In the genomic region with DNA sequence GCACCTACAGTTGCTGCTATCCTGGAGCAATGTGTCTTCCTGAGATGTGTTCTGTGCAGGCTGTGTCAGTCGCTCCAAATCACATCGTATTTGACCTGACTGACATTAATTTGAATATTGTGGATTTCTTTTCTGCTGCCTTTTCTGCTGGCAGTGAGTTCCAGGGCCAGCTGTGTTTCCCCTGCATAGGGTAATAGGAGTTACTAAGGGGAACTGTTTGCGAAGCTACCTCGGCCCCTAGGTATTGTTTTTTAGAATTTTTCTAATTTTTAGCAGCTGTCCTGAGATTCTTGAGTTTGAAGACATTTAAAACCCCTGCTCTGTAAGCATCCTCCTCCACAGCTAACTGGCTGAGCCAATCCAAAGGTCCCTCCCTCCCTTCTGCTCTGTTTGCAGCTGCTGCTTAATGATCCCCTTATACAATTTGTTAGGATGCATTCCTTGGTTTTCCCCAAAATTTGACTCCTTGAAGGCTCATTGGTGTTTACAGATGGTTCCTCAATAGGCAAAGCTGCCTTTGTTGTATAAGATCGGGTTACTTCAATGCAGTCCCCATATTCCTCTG, we compare ENCODE assay signal across 9 mouse cellular contexts. TPM values are rescaled to one million over a fixed set of nuclear protein-coding genes. Genes with fewer than 3 reads are reported as not detected.
DNase-seq lines count a peak whose midpoint lies in the region; ATAC-seq and TF ChIP-seq lines count a peak whose summit lies in the region.
"Had no signal": no experiment of that assay in that cellular context is flagged by ENCODE, and none has a peak within 500 bp of the region (broad histone marks: within the 10 kb centered on the region; RNA-seq: fewer than 3 reads in every experiment).

No protein-coding gene starts in this region.

- no peak for ATAC-seq in intestine, embryonic 14.5 days (replicated peaks; ENCODE audit: low FRiP score, low TSS enrichment, low read depth)

- WGBS in intestine, embryonic 14.5 days = 28% methylated on average over 5 of the region's 5 CpGs

- H3K27me3 ChIP-seq in intestine, embryonic 14.5 days (replicated peaks; ENCODE audit: control insufficient read depth, insufficient read depth, low read length) = no peaks in the 10 kb centered on the region
- H3K27me3 ChIP-seq in myocyte (ENCODE audit: control insufficient read depth, insufficient read depth, insufficient read length) = no peaks in the 10 kb centered on the region

- no peaks in the 10 kb centered on the region for H3K79me2 ChIP-seq in myocyte (ENCODE audit: control insufficient read depth, insufficient read depth)

- H3K9ac ChIP-seq in intestine, embryonic 14.5 days (ENCODE audit: low read length) = no peak overlapping the region

- no peak for TF ChIP-seq CTCF in left cerebral cortex, adult 2 months (IDR thresholded peaks at IDR 0.05)
- no peak for TF ChIP-seq CTCF in embryonic fibroblast, embryonic 13.5 days (IDR thresholded peaks at IDR 0.05; ENCODE audit: borderline replicate concordance, insufficient read depth, low read length)

- H3K4me3 ChIP-seq in left cerebral cortex, adult 2 months = peak overlapping the region; percentile 62
- H3K4me3 ChIP-seq in embryonic fibroblast, embryonic 13.5 days (ENCODE audit: insufficient read depth, low read length) = peak overlapping the region; percentile 67
- peak overlapping the region; percentile 49 for H3K4me3 ChIP-seq in intestine, embryonic 14.5 days (ENCODE audit: low read depth, low read length)
- peak overlapping the region; percentile 26 for H3K4me3 ChIP-seq in myocyte

- H3K36me3 ChIP-seq in intestine, embryonic 14.5 days (ENCODE audit: control insufficient read depth, insufficient read depth, low read length) = no peaks in the 10 kb centered on the region
- no peaks in the 10 kb centered on the region for H3K36me3 ChIP-seq in myocyte (ENCODE audit: control insufficient read depth, insufficient read depth)

- no peak for TF ChIP-seq POLR2A in embryonic fibroblast, embryonic 13.5 days (IDR thresholded peaks at IDR 0.05; ENCODE audit: low read depth, low read length)
- TF ChIP-seq POLR2A in myocyte (IDR thresholded peaks at IDR 0.05; ENCODE audit: insufficient read length, low read depth) = peak; percentile 1

- intact Hi-C loops in left cerebral cortex, adult 2 months (cut with DNase I) = loop anchor here (2.0 kb wide), 1 partner anchor 45 kb away; no protein-coding TSS in a partner anchor
- intact Hi-C loops in left cerebral cortex, postnatal 10 days (cut with DNase I) = no loop called here
- intact Hi-C loops in gastrocnemius, postnatal 14 days (cut with DNase I; ENCODE audit: low total_unique reads) = loop anchor here (2.0 kb wide), 1 partner anchor 45 kb away; no protein-coding TSS in a partner anchor

- DNase-seq in left cerebral cortex, adult 2 months (ENCODE audit: extremely low spot score in 1 of 2, low spot score in 2 of 2) = no peak
- DNase-seq in left cerebral cortex, postnatal 10 days (ENCODE audit: extremely low spot score in 1 of 2, low spot score in 2 of 2) = no peak
- DNase-seq in intestine, embryonic 14.5 days (ENCODE audit: low spot score) = no peak
- no peak for DNase-seq in gastrocnemius, postnatal 14 days
- no peak for DNase-seq in urinary bladder, postnatal 14 days (ENCODE audit: low spot score)
- DNase-seq in MN1 (ENCODE audit: low spot score) = no peak

- H3K9me3 ChIP-seq in intestine, embryonic 14.5 days (ENCODE audit: control insufficient read depth, low read length) = no peaks in the 10 kb centered on the region

- H3K27ac ChIP-seq in left cerebral cortex, adult 2 months = peak overlapping the region; percentile 94
- no peak overlapping the region for H3K27ac ChIP-seq in embryonic fibroblast, embryonic 13.5 days (ENCODE audit: insufficient read depth, low read length)
- no peak overlapping the region for H3K27ac ChIP-seq in intestine, embryonic 14.5 days (ENCODE audit: low read depth)

- H3K4me2 ChIP-seq in intestine, embryonic 14.5 days (ENCODE audit: low read length) = peak overlapping the region; percentile 87
- peak overlapping the region; percentile 99 for H3K4me2 ChIP-seq in myocyte (ENCODE audit: low read depth)

- H3K4me1 ChIP-seq in embryonic fibroblast, embryonic 13.5 days (ENCODE audit: control insufficient read depth, insufficient read depth, low read length) = no peaks in the 10 kb centered on the region
- H3K4me1 ChIP-seq in intestine, embryonic 14.5 days (replicated peaks; ENCODE audit: control insufficient read depth, insufficient read depth, low read length) = no peaks in the 10 kb centered on the region

- no peak overlapping the region for H3ac ChIP-seq in myocyte (ENCODE audit: control insufficient read depth, insufficient read length)

TF ChIP-seq in myocyte, 11 proteins besides CTCF, POLR2A, EP300 and RAD21:
- no peak for TF ChIP-seq MAX (IDR thresholded peaks at IDR 0.05; ENCODE audit: low read depth)
- no peak for TF ChIP-seq MYOG (IDR thresholded peaks at IDR 0.05; ENCODE audit: control insufficient read depth in 1 of 3, insufficient read depth in 1 of 3, insufficient read length in 2 of 3, low read depth in 2 of 3)
- no peak for TF ChIP-seq REST (IDR thresholded peaks at IDR 0.05; ENCODE audit: insufficient read depth, insufficient read length)
- TF ChIP-seq TCF3 (IDR thresholded peaks at IDR 0.05; ENCODE audit: insufficient read length, low read depth) = no peak
- TF ChIP-seq TCF12 (IDR thresholded peaks at IDR 0.05; ENCODE audit: insufficient read depth, poor library complexity, severe bottlenecking) = no peak
- TF ChIP-seq E2F4 (IDR thresholded peaks at IDR 0.05; ENCODE audit: insufficient read depth) = no peak
- TF ChIP-seq SRF (IDR thresholded peaks at IDR 0.05; ENCODE audit: control insufficient read depth, insufficient read length, low read depth) = no peak
- TF ChIP-seq POLR2AphosphoS2 (IDR thresholded peaks at IDR 0.05; ENCODE audit: insufficient read length, low read depth) = no peak
- no peak for TF ChIP-seq CEBPB (IDR thresholded peaks at IDR 0.05; ENCODE audit: insufficient read depth, poor library complexity, severe bottlenecking)
- TF ChIP-seq MYOD1 (IDR thresholded peaks at IDR 0.05; ENCODE audit: control insufficient read depth in 1 of 3, insufficient read length in 2 of 3, low read depth in 2 of 3) = no peak
- TF ChIP-seq USF1 (IDR thresholded peaks at IDR 0.05; ENCODE audit: low read depth) = no peak
TF ChIP-seq in myocyte: peak in this region for 0.

RNA-seq across cellular contexts. Expression of gene H2-M10.1, which starts 10.2 kb away (rescaled TPM):
- total RNA-seq in left cerebral cortex, adult 2 months (2021) = not detected
- total RNA-seq in left cerebral cortex, postnatal 10 days (2021) = not detected
- not detected in 2 replicates for polyA plus RNA-seq in embryonic fibroblast, embryonic 13.5 days (2011; ENCODE audit: insufficient read length, low read depth, missing spikeins)
- not detected in 2 replicates for polyA plus RNA-seq in intestine, embryonic 14.5 days (2014; fragmentation: Nextera tagmentation; extraction: Ambion mirVana)
- polyA plus RNA-seq in myocyte (2012; fragmentation: generic; extraction: Trizol) = 1.4 TPM
- not detected for total RNA-seq in gastrocnemius, postnatal 14 days (2021)
- total RNA-seq: gastrocnemius, postnatal 4 days had no signal

RNA-seq across cellular contexts. Expression of gene H2-M10.2, which starts 29.5 kb away (rescaled TPM):
- total RNA-seq in left cerebral cortex, adult 2 months (2021) = not detected
- not detected for total RNA-seq in left cerebral cortex, postnatal 10 days (2021)
- not detected in 2 replicates for polyA plus RNA-seq in embryonic fibroblast, embryonic 13.5 days (2011; ENCODE audit: insufficient read length, low read depth, missing spikeins)
- polyA plus RNA-seq in intestine, embryonic 14.5 days (2014; fragmentation: Nextera tagmentation; extraction: Ambion mirVana) = not detected in 2 replicates
- polyA plus RNA-seq in myocyte (2012; fragmentation: generic; extraction: Trizol) = not detected
- total RNA-seq in gastrocnemius, postnatal 14 days (2021) = not detected
- total RNA-seq: gastrocnemius, postnatal 4 days had no signal

RNA-seq across cellular contexts. Expression of gene Trim39, which starts 43.7 kb away (rescaled TPM):
- 10 to 100 TPM; 25.1 to 27.2 TPM for total RNA-seq in left cerebral cortex, adult 2 months (2021)
- 10 to 100 TPM; 18.9 to 19.7 TPM for total RNA-seq in left cerebral cortex, postnatal 10 days (2021)
- 13.2 and 13.8 TPM in 2 replicates for polyA plus RNA-seq in embryonic fibroblast, embryonic 13.5 days (2011; ENCODE audit: insufficient read length, low read depth, missing spikeins)
- polyA plus RNA-seq in intestine, embryonic 14.5 days (2014; fragmentation: Nextera tagmentation; extraction: Ambion mirVana) = 11.3 and 13.6 TPM in 2 replicates
- 5.5 TPM for polyA plus RNA-seq in myocyte (2012; fragmentation: generic; extraction: Trizol)
- total RNA-seq in gastrocnemius, postnatal 14 days (2021) = 1 to 10 TPM; 3.1 to 4.1 TPM

RNA-seq across cellular contexts. Expression of gene H2-M10.3, which starts 52.4 kb away (rescaled TPM):
- not detected for total RNA-seq in left cerebral cortex, adult 2 months (2021)
- total RNA-seq in left cerebral cortex, postnatal 10 days (2021) = not detected
- polyA plus RNA-seq in embryonic fibroblast, embryonic 13.5 days (2011; ENCODE audit: insufficient read length, low read depth, missing spikeins) = not detected in 2 replicates
- polyA plus RNA-seq in intestine, embryonic 14.5 days (2014; fragmentation: Nextera tagmentation; extraction: Ambion mirVana) = not detected in 2 replicates
- not detected for polyA plus RNA-seq in myocyte (2012; fragmentation: generic; extraction: Trizol)
- total RNA-seq in gastrocnemius, postnatal 14 days (2021) = not detected
- total RNA-seq: gastrocnemius, postnatal 4 days had no signal

RNA-seq across cellular contexts. Expression of gene Rpp21, which starts 57.9 kb away (rescaled TPM):
- total RNA-seq in left cerebral cortex, adult 2 months (2021) = 10 to 100 TPM; 44.5 to 45.1 TPM
- total RNA-seq in left cerebral cortex, postnatal 10 days (2021) = 10 to 100 TPM; 43.0 to 51.8 TPM
- polyA plus RNA-seq in embryonic fibroblast, embryonic 13.5 days (2011; ENCODE audit: insufficient read length, low read depth, missing spikeins) = 19.5 and 20.3 TPM in 2 replicates
- polyA plus RNA-seq in intestine, embryonic 14.5 days (2014; fragmentation: Nextera tagmentation; extraction: Ambion mirVana) = 156 and 158 TPM in 2 replicates
- 59.2 TPM for polyA plus RNA-seq in myocyte (2012; fragmentation: generic; extraction: Trizol)
- total RNA-seq in gastrocnemius, postnatal 14 days (2021) = 10 to 100 TPM; 22.5 to 23.4 TPM
